Mouse (Mus musculus) testis, postnatal 14 days (tissue): ENCODE data around the gene Ces1d.

Experiments
- DNase-seq: peaks from one replicate; pipeline ENCODE4 v3.0.0; 2021; ENCODE audit warnings: low spot score

The Ces1d gene

DNA sequence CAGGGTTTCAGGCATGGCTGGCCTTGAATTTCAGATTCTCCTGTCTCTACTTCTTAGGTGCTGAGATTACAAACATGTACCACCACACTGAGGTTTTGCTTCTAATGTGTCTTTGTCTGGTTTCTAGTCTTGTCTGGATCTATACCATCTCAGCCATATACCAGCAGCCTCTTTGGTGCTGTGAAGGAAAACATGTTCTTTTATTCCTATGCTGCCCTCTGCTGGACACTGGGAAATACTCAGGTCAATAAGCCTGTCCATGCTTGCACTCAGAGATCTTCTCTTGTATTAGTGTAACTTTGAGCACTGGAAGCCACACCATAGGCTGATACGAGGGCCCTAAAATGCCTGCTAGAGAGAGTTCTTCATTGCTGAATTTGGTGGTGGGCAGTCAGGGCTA, 56.9 kb downstream of the Ces1d start:
- no peak for DNase-seq

DNA sequence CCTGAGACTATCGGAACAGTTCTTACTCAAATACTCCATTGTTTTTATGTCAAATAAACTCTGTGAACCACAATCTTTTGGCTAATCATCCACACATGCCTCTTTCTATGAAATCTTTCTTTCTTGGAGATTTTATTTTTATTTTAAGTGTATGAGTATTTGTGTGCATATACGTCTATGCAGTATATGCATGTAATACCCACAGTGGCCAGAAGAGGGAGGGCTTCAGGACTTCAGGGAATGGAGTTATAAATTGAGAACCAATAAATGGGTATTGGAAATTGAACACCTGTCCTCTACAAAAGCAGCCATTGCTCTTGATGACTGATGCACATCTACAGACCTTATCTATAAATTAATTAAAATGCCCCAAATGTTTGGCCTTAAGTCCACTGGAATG, 65.4 kb downstream of the Ces1d start:
- DNase-seq: no peak

DNA sequence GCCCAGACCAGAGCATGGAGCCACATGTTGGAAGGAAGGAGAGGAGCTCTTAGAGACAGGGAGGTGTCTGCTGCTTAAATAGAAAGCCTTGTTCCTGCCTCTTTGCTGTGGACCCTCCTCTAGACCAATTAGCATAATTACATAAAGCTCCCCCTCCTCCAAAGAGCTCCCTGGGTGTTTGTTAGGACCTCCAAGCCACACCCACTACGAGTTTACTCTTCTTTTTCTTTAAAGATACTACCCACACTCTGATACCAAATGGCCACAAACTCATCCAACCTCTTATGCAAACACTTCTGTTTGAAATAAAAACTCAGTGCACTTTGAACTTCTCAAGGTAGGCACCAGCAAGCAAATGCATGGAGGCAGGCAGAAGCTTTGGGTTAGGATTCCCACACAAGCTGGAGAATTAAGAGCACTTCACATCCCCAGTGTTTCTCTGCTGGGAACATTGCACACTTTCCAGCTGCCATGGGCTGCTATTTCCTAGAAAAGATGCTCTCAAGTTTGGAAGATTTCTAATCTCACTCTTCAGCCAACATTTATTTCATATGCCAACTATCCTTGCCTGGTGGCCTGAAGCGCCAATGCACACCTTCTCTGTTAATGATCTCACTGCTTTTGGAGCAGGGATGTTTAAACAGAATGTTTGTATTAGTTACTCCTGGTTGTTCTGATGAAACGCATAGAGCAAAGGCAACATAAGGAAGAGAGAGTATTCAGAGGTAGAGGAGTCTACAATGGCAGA, 66.2 kb downstream of the Ces1d start, which contains the start of gene Ces1c:
Ces1c (minus strand) TSS at position 51 of the 748 bp plus-strand sequence.
- no peak for DNase-seq

DNA sequence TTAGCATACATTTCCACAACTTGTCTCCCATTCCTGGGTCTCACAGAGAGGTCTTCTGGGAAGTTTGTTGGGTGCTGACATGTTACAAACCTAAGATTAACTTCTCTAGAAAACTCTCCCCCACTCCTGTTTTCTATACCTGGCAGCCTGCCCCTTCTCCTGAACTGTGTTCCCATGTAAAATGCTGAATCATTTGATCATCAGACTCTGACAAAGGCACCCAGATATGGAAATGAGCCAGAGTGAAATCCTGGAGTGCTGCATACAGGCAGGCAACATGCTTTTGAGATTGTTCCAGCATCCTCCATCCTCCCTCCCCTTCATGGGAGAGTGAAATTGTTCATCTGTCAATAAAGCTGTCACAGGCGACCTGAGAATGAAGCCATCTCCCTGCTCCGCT, 71.2 kb downstream of the Ces1d start:
- no peak for DNase-seq

DNA sequence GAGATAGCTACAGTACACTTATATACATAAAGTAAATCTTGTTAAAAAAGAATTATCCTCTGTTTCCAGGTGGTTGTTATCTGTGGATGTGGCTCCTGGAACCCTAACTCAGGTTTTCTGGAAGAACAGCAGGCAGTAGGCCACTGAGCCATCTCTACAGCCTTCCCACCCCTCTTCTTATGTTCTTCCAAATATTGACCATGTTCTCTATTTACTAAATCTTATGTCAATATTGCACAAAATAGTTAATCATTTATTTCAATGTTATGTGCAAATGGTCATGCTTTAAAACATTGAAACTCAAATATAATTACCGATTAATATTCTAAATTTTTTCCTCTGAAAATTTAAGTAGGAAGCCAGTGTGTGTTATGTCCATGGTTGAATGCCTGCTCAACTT, 75.6 kb downstream of the Ces1d start:
- DNase-seq: no peak
